Mouse (Mus musculus) liver, adult 2 months (tissue): ENCODE data around the gene Gm4869. TPM values are rescaled to one million over a fixed set of nuclear protein-coding genes. Genes with fewer than 3 reads are reported as not detected.

Source experiments
- DNase-seq: peaks from one replicate; pipeline ENCODE4 v3.0.0-alpha.2; 2011; ENCODE audit warnings: low read depth, low spot score; ENCODE audit errors: extremely low read depth
- H3K27ac ChIP-seq: fragments of 200-500 bp; replicated peaks from 2 replicates; pipeline ENCODE4 v1.5.1; 2012; ENCODE audit warnings: low read depth, mild to moderate bottlenecking, control low read depth, inconsistent platforms, low read length; ENCODE audit not compliant: insufficient read depth
- H3K27me3 ChIP-seq: fragments of 200-500 bp; 2 replicates; pipeline ENCODE4 v1.6.1; 2012; ENCODE audit warnings: mild to moderate bottlenecking, moderate library complexity, low read length, inconsistent platforms; ENCODE audit not compliant: control insufficient read depth, insufficient read depth
- H3K36me3 ChIP-seq: fragments of 200-500 bp; 2 replicates; pipeline ENCODE4 v1.6.1; 2012; ENCODE audit warnings: low read length, inconsistent platforms; ENCODE audit not compliant: control insufficient read depth, insufficient read depth
- H3K4me1 ChIP-seq: fragments of 200-500 bp; 2 replicates; pipeline ENCODE4 v1.6.1; 2011; ENCODE audit warnings: low read length; ENCODE audit not compliant: control insufficient read depth, insufficient read depth
- H3K4me3 ChIP-seq: fragments of 200-500 bp; 2 replicates; pipeline ENCODE4 v1.5.1; 2011; ENCODE audit warnings: low read depth, mild to moderate bottlenecking, control low read depth, low read length, moderate library complexity; ENCODE audit not compliant: insufficient read depth
- H3K79me2 ChIP-seq: fragments of 200-500 bp; 2 replicates; pipeline ENCODE4 v1.6.1; 2012; ENCODE audit warnings: inconsistent platforms, mild to moderate bottlenecking, low read length, moderate library complexity; ENCODE audit not compliant: control insufficient read depth, insufficient read depth
- H3K9ac ChIP-seq: fragments of 200-500 bp; 2 replicates; pipeline ENCODE4 v1.6.1; 2012; ENCODE audit warnings: low read depth, mild to moderate bottlenecking, control low read depth, inconsistent platforms, low read length
- CTCF ChIP-seq: fragments of 200-500 bp; IDR thresholded peaks from 2 replicates; pipeline ENCODE4 v1.5.1; 2011; ENCODE audit warnings: low read depth, low read length, control low read depth
- POLR2A ChIP-seq: fragments of 200-500 bp; IDR thresholded peaks from 2 replicates; pipeline ENCODE4 v1.6.1; 2011; ENCODE audit warnings: low read length, control low read depth; ENCODE audit not compliant: insufficient read depth; ENCODE audit errors: extremely low read depth
- WGBS: fragments of 180-500 bp; shearing (Covaris S2); methylation state at CpG from one replicate; pipeline ENCODE4 v1.1.7; 2018; 5-methylcytosine and 5-hydroxymethylcytosine counted together
- polyA plus RNA-seq: library from polyadenylated mRNA; depleted of rRNA; stranded (reverse); fragments of >200 nt; gene quantifications from 2 replicates; pipeline ENCODE4 v1.2.3, GENCODE M21; 2012; rRNA removed
- total RNA-seq: library from RNA; depleted of rRNA; stranded (reverse); fragments of >200 nt; gene quantifications from 2 replicates; pipeline ENCODE4 v1.2.3, GENCODE M21; 2014; rRNA removed

The Gm4869 gene
- total RNA-seq (not detected in 2 replicates), polyA plus RNA-seq (not detected in 2 replicates)

DNA sequence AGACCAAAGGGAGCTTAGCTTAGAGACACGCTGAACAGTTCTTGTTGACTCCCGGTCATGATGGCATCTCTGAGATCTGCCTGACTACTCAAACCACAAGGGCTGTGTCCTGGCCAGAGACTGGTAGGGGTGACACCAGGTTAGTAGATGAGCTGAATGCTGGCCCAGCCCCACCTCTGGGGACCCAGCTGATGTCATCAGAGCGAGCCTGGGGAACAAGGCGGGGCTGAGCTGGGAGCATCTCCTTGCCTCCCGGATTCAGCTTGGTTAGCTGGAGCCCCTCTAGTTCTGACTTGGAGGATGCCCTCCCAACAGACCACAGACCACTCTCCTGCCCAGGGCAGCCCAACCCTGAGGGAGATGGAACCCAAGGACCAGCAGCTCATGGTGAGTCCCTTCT is at the start of gene Gm4869:
Gene Gm4869 (plus strand): TSS at position 301 of the 400 bp plus-strand sequence.
- Histone ChIP-seq H3K4me1 (no peaks in the 10 kb centered on the region), H3K79me2 (no peaks in the 10 kb centered on the region), H3K27ac (no peak within 1 kb of the TSS), H3K4me3 (no peak within 1 kb of the TSS), H3K27me3 (no peaks in the 10 kb centered on the region), H3K36me3 (peaks cover 17% of the 10 kb centered on the region), H3K9ac (no peak within 1 kb of the TSS)
- no peak for DNase-seq
- TF ChIP-seq CTCF = no peak
- no peak for TF ChIP-seq POLR2A
- 89% methylated on average over 5 of the region's 5 CpGs for WGBS

DNA sequence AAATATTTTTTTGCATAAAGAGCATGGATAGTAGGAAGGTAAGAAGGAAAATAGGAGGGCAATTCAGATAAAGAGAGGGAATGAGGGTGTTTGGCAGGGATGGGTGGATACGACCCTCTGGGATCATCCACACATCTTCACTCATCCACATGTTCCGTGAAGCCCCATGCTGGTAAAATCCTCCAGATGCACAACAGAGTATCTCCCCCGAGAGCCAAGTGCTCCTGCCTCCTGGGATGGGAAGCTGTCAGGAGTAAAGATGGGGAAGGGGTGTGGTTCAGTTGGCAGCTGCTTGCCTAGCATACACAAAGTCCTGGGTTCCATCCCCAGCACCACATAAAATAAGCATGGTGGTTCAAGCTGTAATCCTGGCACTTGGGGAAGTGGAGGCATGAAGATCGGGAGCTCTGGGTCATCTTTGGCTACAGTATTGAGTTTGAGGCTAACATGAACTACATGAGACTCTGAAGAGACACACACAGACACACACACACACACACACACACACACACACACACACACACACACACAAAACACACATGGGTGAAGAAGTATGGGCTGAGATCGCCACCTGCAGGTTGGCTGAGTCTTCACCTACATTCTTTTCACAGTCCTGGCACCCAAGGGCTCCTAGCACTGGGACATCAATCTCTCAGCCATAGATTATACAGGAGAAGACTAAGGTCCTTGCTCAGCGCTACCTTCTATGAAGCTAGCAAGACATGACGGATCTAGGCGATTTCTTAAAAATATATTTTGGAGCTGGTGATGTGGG is 49.1 kb upstream of the Gm4869 start:
- Histone ChIP-seq H3K4me3 (no peak overlapping the region), H3K27ac (no peak overlapping the region), H3K27me3 (no peaks in the 10 kb centered on the region), H3K79me2 (no peaks in the 10 kb centered on the region), H3K9ac (no peak overlapping the region), H3K36me3 (no peaks in the 10 kb centered on the region), H3K4me1 (no peaks in the 10 kb centered on the region)
- TF ChIP-seq POLR2A (no peak), CTCF (peak; percentile 64)
- peak; percentile 54 for DNase-seq
- 67% methylated on average over 8 of the region's 8 CpGs for WGBS

DNA sequence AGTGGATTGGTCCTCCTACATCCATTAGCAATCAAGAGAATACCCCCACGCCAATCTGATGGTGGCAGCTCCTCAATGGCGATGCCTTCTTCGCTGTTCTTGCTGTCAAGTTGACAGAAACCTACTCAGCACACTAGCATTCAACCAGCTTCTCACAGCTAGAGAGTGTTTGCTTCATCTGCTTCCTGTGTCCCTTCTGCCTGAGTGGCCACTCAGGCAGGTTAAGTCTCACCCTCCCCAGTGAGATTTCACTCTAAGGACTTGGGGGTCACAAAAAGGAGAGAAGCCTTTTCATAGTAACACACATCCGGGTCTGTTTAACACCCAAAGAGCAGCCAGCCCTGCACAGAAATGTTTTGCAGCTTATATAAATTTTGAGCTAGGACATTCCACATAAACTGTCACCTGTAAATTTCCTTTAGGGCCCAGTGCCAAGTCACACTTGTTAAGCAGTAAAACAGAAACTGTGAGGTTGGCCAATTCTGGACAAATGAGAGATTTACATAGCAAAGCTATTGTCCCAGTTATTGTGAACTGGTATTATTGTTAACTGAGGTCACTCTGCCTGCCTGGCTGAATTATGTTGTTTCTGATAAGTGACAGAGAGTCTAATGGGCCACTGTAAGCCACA is 42.7 kb upstream of the Gm4869 start:
- TF ChIP-seq POLR2A (no peak), CTCF (no peak)
- Histone ChIP-seq H3K36me3 (no peaks in the 10 kb centered on the region), H3K79me2 (no peaks in the 10 kb centered on the region), H3K4me1 (no peaks in the 10 kb centered on the region), H3K4me3 (no peak overlapping the region), H3K9ac (no peak overlapping the region), H3K27ac (no peak overlapping the region), H3K27me3 (no peaks in the 10 kb centered on the region)
- DNase-seq = no peak
- WGBS = 84% methylated on average over 4 of the region's 4 CpGs

DNA sequence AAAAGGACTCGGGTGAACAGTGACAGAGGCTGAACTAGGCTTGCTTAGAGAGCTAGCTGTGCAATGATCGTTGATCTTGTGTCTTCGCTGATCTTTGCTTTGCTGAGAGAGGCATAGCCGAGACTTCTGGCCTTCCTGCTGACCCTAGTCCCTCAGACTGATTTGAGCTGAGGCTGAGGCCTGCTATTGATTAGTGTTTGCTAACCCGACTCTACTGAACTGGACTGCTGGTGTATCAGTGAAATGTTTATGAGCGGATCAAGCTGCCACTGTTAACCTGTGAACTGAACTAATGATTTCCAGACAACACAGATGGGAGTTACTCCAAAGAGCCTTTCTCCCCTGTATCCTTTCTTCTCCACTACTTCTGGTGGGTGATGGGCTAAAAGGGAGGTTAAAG is 40.3 kb upstream of the Gm4869 start:
- H3K79me2 ChIP-seq = no peaks in the 10 kb centered on the region
- no peak for DNase-seq
- WGBS = 63% methylated on average over 6 of the region's 6 CpGs
- H3K9ac ChIP-seq = no peak overlapping the region
- H3K4me1 ChIP-seq = no peaks in the 10 kb centered on the region
- no peaks in the 10 kb centered on the region for H3K27me3 ChIP-seq
- H3K4me3 ChIP-seq = no peak overlapping the region
- no peaks in the 10 kb centered on the region for H3K36me3 ChIP-seq
- no peak for TF ChIP-seq CTCF
- TF ChIP-seq POLR2A = no peak
- H3K27ac ChIP-seq = no peak overlapping the region

- no peak overlapping the region for H3K4me3 ChIP-seq
- H3K27me3 ChIP-seq = no peaks in the 10 kb centered on the region
- 67% methylated on average over 6 of the region's 6 CpGs for WGBS
- TF ChIP-seq POLR2A (no peak), CTCF (no peak)
- H3K9ac ChIP-seq = no peak overlapping the region
- DNase-seq = no peak
- H3K4me1 ChIP-seq = no peaks in the 10 kb centered on the region
- no peak overlapping the region for H3K27ac ChIP-seq
- H3K79me2 ChIP-seq = no peaks in the 10 kb centered on the region
- no peaks in the 10 kb centered on the region for H3K36me3 ChIP-seq
Measured at GRCm38 (mm10) chr5:140406666-140407065, 38.8 kb upstream of the Gm4869 start.

- no peaks in the 10 kb centered on the region for H3K4me1 ChIP-seq
- no peak overlapping the region for H3K9ac ChIP-seq
- H3K27me3 ChIP-seq = no peaks in the 10 kb centered on the region
- DNase-seq = no peak
- no peak overlapping the region for H3K4me3 ChIP-seq
- no peaks in the 10 kb centered on the region for H3K79me2 ChIP-seq
- H3K36me3 ChIP-seq = no peaks in the 10 kb centered on the region
- no peak overlapping the region for H3K27ac ChIP-seq
- TF ChIP-seq POLR2A (no peak), CTCF (no peak)
Measured at GRCm38 (mm10) chr5:140408801-140409200, 36.6 kb upstream of the Gm4869 start.
